Mouse (Mus musculus) liver, embryonic 15.5 days (tissue): ENCODE data around the gene Rapgef3. TPM values are rescaled to one million over a fixed set of nuclear protein-coding genes. Genes with fewer than 3 reads are reported as not detected.
A peak's percentile ranks its signal among the peaks of the same experiment; 100 is the strongest.

ENCODE experiments used
- ATAC-seq: fragments of 200-750 bp; cut with Nextera tagmentation; 2 replicates; pipeline ENCODE4 v1.8.0; 2017; ENCODE audit warnings: moderate number of reproducible peaks, mild to moderate bottlenecking, moderate library complexity; ENCODE audit not compliant: insufficient read depth
- H3K27ac ChIP-seq: fragments of 300-500 bp; sonication (generic); replicated peaks from 2 replicates; pipeline ENCODE4 v1.5.1; 2015; ENCODE audit warnings: mild to moderate bottlenecking, inconsistent platforms
- H3K27me3 ChIP-seq: fragments of 300-500 bp; sonication (generic); 2 replicates; pipeline ENCODE4 v1.6.1; 2015; ENCODE audit warnings: mild to moderate bottlenecking, inconsistent platforms
- H3K36me3 ChIP-seq: fragments of 300-500 bp; sonication (generic); replicated peaks from 2 replicates; pipeline ENCODE4 v1.6.1; 2015; ENCODE audit warnings: moderate library complexity, mild to moderate bottlenecking, inconsistent platforms
- H3K4me1 ChIP-seq: fragments of 300-500 bp; sonication (generic); replicated peaks from 2 replicates; pipeline ENCODE4 v1.6.1; 2015; ENCODE audit warnings: inconsistent platforms
- H3K4me2 ChIP-seq: fragments of 300-500 bp; sonication (generic); 2 replicates; pipeline ENCODE4 v1.6.1; 2015; ENCODE audit warnings: moderate library complexity, mild to moderate bottlenecking, inconsistent platforms
- H3K4me3 ChIP-seq: fragments of 300-500 bp; sonication (generic); replicated peaks from 2 replicates; pipeline ENCODE4 v1.5.1; 2015; ENCODE audit warnings: mild to moderate bottlenecking, inconsistent platforms
- H3K9ac ChIP-seq: fragments of 300-500 bp; sonication (generic); 2 replicates; pipeline ENCODE4 v1.6.1; 2015; ENCODE audit warnings: moderate library complexity, mild to moderate bottlenecking, inconsistent platforms
- H3K9me3 ChIP-seq: fragments of 300-500 bp; sonication (generic); replicated peaks from 2 replicates; pipeline ENCODE4 v1.6.1; 2016; ENCODE audit warnings: inconsistent platforms
- WGBS: fragments of 180-500 bp; shearing (Covaris S2); methylation state at CpG from one replicate; pipeline ENCODE4 v1.1.7; 2015; ENCODE audit warnings: mixed read lengths; ENCODE audit not compliant: insufficient replicate concordance; 5-methylcytosine and 5-hydroxymethylcytosine counted together
- polyA plus RNA-seq: library from polyadenylated mRNA; unstranded; fragments of >200 nt; fragmentation: Nextera tagmentation; extraction: Ambion mirVana; gene quantifications from 2 replicates; pipeline ENCODE4 v1.2.1, GENCODE M21; 2015

The Rapgef3 gene
- polyA plus RNA-seq, 1 experiment from 2014 or later = 2.1 TPM

DNA sequence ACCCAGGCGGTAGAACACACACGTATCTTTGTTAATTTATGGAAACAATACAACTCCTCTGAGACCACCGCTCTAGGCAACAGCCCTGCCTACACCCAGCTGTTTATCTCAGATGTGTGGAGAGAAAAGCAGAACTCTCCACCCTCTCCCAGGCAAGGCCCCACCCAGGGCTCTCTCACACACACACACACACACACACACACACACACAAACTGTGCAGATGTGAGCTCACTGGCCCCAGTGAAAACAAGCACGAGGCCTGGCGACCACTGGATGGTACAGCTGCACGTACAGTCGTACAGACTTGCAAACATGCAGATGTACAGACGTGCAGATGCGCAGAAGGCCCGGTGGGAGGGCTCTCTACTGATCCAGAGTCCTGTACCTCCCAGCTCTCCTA is 22.8 kb downstream of the Rapgef3 start:
- no peaks in the 10 kb centered on the region for H3K27me3 ChIP-seq
- peak; percentile 79 for ATAC-seq
- peak overlapping the region; percentile 61; the same call in 1 of the 2 replicates for H3K27ac ChIP-seq
- no peak overlapping the region for H3K9ac ChIP-seq
- H3K4me3 ChIP-seq = no peak overlapping the region
- no peaks in the 10 kb centered on the region for H3K36me3 ChIP-seq
- WGBS = 20% methylated on average over 10 of the region's 10 CpGs
- no peaks in the 10 kb centered on the region for H3K9me3 ChIP-seq
- H3K4me2 ChIP-seq = peak overlapping the region; percentile 27
- H3K4me1 ChIP-seq = peaks cover 60% of the 10 kb centered on the region

DNA sequence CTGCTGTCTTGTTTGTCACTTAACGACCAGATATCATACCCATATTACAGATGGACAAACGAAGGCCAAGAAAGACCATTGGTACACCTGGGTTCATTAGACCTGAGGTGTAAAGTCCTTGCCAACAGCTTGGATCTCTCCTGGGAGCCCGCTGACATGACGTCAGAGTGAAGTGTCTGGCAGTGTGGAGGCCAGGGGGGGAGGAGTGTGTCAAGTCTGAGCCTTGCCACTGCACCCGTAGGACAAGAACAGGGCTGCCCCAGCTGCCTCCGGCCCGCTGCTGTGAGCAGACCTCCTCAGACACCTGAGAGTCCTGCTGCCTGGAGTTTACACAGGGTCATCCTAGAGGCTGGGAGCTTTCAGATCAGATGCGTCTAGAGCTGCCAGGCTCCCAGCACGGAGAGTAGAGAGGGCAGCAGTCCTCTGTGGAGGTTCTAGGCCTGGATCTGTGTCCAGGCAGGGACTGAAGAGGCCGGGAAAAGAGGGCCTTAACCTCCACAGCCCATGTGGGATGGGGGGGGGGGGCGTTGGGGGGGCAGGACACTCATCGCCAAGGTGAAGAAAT is 23.7 kb downstream of the Rapgef3 start:
- ATAC-seq = no peak
- Histone ChIP-seq H3K4me3 (no peak overlapping the region), H3K4me2 (no peak overlapping the region), H3K4me1 (peaks cover 59% of the 10 kb centered on the region), H3K9me3 (no peaks in the 10 kb centered on the region), H3K9ac (no peak overlapping the region), H3K27me3 (no peaks in the 10 kb centered on the region), H3K27ac (no peak overlapping the region), H3K36me3 (no peaks in the 10 kb centered on the region)
- 67% methylated on average over 12 of the region's 12 CpGs for WGBS

DNA sequence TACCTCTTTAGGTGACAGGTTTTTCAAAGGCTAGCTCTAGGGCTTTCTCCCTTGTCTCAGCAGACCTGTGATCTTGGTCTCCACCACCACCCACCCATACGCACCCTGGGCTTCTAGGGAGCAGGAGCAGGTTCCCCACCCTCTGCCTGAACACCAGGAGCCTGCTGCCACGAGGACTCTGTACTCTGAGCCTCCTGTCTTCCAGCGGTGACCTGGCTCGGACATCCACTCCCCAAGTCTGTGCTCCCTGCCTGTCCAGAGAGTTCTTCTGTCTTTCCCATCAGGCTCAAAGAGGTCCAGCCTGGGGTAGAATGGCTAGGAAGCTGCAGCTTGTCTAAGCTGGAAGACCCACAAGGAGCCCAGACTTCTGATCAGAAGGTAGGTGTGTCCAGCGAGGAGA is 24.6 kb downstream of the Rapgef3 start:
- Histone ChIP-seq H3K4me3 (no peak overlapping the region), H3K4me1 (peaks cover 54% of the 10 kb centered on the region), H3K9ac (no peak overlapping the region), H3K27me3 (no peaks in the 10 kb centered on the region), H3K9me3 (no peaks in the 10 kb centered on the region), H3K4me2 (no peak overlapping the region), H3K36me3 (no peaks in the 10 kb centered on the region), H3K27ac (no peak overlapping the region)
- 73% methylated on average over 5 of the region's 5 CpGs for WGBS
- ATAC-seq = no peak

DNA sequence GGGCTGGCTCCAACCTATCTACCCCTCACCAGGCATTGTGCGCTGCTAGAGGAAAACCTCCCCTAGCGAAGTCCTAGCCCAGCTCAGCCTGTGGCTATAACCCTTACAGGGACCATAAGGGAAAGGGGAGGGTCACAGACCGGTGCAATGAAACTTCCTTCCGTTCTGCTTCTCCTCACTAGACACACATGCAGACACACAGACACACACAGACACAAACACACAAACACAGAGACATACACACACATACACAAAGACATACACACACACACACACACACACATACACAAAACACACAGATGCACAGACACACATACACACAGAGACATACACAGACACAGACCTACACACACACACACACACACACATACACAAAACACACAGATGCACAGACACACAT is 25.2 kb downstream of the Rapgef3 start:
- peaks cover 50% of the 10 kb centered on the region for H3K4me1 ChIP-seq
- no peaks in the 10 kb centered on the region for H3K9me3 ChIP-seq
- no peak overlapping the region for H3K27ac ChIP-seq
- H3K27me3 ChIP-seq = no peaks in the 10 kb centered on the region
- H3K4me3 ChIP-seq = no peak overlapping the region
- no peak overlapping the region for H3K9ac ChIP-seq
- 28% methylated on average over 4 of the region's 4 CpGs for WGBS
- H3K36me3 ChIP-seq = no peaks in the 10 kb centered on the region
- no peak overlapping the region for H3K4me2 ChIP-seq
- no peak for ATAC-seq

DNA sequence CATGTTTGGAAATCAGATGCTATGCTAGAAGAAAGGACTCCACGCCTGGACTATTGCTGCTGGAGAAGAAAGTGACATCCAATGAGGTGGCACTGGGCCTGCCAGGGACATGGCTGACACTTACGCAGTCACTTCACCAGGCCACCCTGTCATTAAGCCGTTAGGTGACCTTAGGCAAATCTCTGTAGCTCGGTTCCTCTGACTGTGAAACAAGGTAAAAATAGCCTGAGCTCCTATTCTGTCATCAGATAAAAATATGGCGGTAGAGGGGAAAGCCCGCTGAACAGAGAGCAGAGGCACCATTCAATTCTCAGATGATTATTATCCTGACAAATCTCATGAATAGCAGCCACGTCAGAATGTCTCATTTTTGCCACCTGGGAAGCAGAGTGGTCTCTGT is 25.7 kb downstream of the Rapgef3 start:
- H3K36me3 ChIP-seq = no peaks in the 10 kb centered on the region
- no peaks in the 10 kb centered on the region for H3K9me3 ChIP-seq
- H3K4me1 ChIP-seq = peaks cover 46% of the 10 kb centered on the region
- no peak for ATAC-seq
- H3K4me2 ChIP-seq = no peak overlapping the region
- WGBS = 30% methylated on average over 7 of the region's 7 CpGs
- no peak overlapping the region for H3K27ac ChIP-seq
- H3K27me3 ChIP-seq = no peaks in the 10 kb centered on the region
- no peak overlapping the region for H3K9ac ChIP-seq
- H3K4me3 ChIP-seq = no peak overlapping the region

DNA sequence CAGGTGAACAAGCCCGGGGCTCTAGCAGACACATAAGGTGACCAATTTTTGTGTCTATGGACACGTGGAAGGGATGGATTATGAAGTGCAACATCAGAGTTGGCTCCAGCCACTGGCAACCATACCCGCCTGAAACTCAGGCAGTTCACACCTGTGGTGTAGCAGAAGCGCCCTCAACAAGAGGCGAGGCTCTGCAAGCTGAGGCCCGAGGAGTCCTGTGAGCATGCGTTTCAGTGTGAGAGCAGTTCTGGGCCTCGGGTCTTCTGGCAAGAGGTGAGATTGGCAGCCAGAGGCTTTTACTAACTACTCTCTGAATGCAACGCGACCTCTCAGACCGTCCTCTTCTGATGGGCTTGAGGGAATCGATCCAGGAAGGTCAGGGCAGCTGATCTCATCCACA is 26.1 kb downstream of the Rapgef3 start:
- WGBS = 72% methylated on average over 12 of the region's 12 CpGs
- no peaks in the 10 kb centered on the region for H3K27me3 ChIP-seq
- H3K27ac ChIP-seq = no peak overlapping the region
- no peak overlapping the region for H3K4me3 ChIP-seq
- H3K36me3 ChIP-seq = no peaks in the 10 kb centered on the region
- H3K9me3 ChIP-seq = no peaks in the 10 kb centered on the region
- H3K9ac ChIP-seq = no peak overlapping the region
- H3K4me2 ChIP-seq = no peak overlapping the region
- peaks cover 42% of the 10 kb centered on the region for H3K4me1 ChIP-seq
- ATAC-seq = no peak

DNA sequence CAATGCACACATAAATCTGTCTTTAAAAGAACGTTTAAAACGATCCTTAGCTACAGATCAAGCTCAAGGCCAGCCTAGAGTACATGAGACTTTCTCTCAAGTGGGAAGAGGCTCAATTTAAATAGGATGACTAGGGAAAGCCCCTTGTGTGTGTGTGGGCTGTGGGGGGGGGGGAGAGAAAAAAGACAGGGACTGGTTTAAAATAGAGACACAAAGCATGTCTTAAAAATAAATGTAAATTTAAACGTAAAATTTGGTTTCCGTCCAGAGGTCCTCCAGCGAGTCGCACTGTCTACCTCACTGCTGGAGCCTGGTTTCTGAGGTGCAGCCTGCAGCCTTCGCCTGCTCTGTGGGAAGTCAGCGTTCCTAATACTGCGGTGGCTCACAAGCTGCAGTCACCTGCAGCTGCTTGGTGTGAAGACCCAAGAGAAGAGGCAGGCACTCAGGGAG is 27.5 kb downstream of the Rapgef3 start:
- no peaks in the 10 kb centered on the region for H3K36me3 ChIP-seq
- WGBS = 81% methylated on average over 9 of the region's 9 CpGs
- no peak overlapping the region for H3K4me3 ChIP-seq
- no peak overlapping the region for H3K27ac ChIP-seq
- peaks cover 28% of the 10 kb centered on the region for H3K4me1 ChIP-seq
- H3K4me2 ChIP-seq = no peak overlapping the region
- H3K9me3 ChIP-seq = no peaks in the 10 kb centered on the region
- no peaks in the 10 kb centered on the region for H3K27me3 ChIP-seq
- no peak for ATAC-seq
- no peak overlapping the region for H3K9ac ChIP-seq

DNA sequence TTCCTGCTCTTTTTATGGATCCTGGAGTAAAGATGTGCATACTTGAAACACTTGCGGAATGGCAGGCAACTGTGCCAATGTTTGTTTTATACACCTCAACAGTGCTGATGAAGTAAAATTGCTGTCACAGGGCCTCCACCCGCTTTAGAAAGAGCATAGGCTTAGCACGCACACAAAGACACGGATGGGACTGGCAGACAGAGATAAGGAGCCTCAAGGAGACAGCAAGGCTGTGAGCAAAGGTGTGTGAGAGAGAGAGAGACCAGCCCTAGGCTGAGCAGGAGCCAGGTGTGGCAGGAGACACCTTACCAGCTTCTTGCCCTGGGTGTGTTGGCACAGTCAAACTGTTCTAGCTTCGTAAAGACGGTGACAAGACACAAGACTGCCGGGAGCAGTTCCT is 28.8 kb downstream of the Rapgef3 start:
- no peaks in the 10 kb centered on the region for H3K36me3 ChIP-seq
- no peak overlapping the region for H3K9ac ChIP-seq
- peak; percentile 87 for ATAC-seq
- no peaks in the 10 kb centered on the region for H3K27me3 ChIP-seq
- no peaks in the 10 kb centered on the region for H3K9me3 ChIP-seq
- 50% methylated on average over 7 of the region's 7 CpGs for WGBS
- H3K4me1 ChIP-seq = peaks cover 16% of the 10 kb centered on the region
- no peak overlapping the region for H3K4me2 ChIP-seq
- H3K27ac ChIP-seq = no peak overlapping the region
- H3K4me3 ChIP-seq = no peak overlapping the region

DNA sequence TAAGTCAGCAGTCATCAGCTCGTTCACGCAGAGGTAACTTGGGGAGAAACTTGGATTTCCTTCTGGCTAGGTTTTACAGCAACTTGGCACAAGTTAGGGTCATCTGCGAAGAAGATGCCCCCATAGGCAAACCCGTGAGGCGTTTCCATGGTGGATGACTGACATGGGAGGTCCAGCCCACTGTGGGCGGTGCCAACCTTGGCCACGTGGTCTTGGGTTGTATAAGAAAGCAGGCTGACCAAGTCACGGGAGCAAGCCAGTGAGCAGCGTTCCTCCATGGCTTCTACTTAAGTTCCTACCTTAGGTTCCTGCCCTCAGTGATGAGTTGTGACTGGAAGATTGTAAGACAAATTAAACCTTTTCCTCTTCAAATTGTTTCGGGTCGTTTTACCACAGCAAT is 35.8 kb downstream of the Rapgef3 start:
- Histone ChIP-seq H3K27me3 (peaks cover 10% of the 10 kb centered on the region; the same call in 1 of the 2 replicates), H3K4me3 (no peak overlapping the region), H3K9me3 (no peaks in the 10 kb centered on the region), H3K4me1 (no peaks in the 10 kb centered on the region), H3K4me2 (no peak overlapping the region), H3K27ac (no peak overlapping the region), H3K9ac (no peak overlapping the region), H3K36me3 (no peaks in the 10 kb centered on the region)
- no peak for ATAC-seq
- WGBS = 77% methylated on average over 11 of the region's 11 CpGs

DNA sequence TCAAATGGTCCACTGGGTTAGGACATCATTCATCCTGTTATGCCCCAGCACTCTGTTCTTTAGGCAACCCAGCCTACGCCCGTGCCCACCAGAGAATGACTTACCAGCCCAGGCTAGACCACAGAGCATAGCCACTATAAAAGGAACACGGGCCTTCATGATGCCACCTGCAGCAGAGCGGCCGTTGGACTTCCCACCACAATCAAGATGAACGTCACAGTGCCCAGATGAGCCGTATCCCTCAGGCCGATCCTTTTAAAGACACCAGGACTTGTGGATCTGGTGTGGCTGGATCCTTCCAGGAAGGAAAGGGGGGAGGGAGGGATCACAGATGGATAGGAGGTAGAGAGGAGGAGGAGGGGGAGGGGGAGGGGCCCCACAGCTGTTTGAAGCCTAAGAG is 36.7 kb downstream of the Rapgef3 start, which contains the start of gene Endou:
Gene Endou, minus strand, starts transcription at position 229 of the 400 bp plus-strand sequence.
- WGBS = 71% methylated on average over 8 of the region's 8 CpGs
- no peak for ATAC-seq

DNA sequence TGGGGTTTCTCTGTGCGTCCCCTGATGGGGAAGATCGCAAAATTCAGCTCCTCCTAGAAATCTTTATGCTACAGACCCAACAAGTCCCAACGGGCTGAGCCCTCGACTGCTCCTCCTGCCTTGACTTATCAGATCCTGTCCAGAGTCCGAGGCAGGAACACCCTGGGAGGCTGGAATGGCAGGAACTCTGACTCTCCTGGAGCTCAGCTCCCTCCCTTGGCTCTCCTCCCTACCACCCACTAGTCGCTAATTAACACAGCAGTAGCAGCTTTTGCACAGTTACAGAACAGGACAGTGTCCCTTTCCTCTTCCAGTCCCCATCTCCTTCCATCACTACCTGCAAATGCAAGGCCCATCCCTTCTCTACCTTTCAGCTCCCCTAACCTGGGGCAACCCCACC is 37.4 kb downstream of the Rapgef3 start:
- H3K4me1 ChIP-seq = no peaks in the 10 kb centered on the region
- H3K9ac ChIP-seq = no peak overlapping the region
- H3K4me3 ChIP-seq = no peak overlapping the region
- H3K27me3 ChIP-seq = peaks cover 10% of the 10 kb centered on the region; the same call in 1 of the 2 replicates
- no peak overlapping the region for H3K27ac ChIP-seq
- H3K4me2 ChIP-seq = no peak overlapping the region
- no peaks in the 10 kb centered on the region for H3K9me3 ChIP-seq
- H3K36me3 ChIP-seq = no peaks in the 10 kb centered on the region
- 42% methylated on average over 6 of the region's 6 CpGs for WGBS
- no peak for ATAC-seq

More for the DNA sequence above, 36.7 kb downstream of the Rapgef3 start, which contains the start of gene Endou:
- Histone ChIP-seq H3K36me3 (no peaks in the 10 kb centered on the region), H3K27ac (no peak within 1 kb of the TSS), H3K9me3 (no peaks in the 10 kb centered on the region), H3K27me3 (peaks cover 10% of the 10 kb centered on the region; the same call in 1 of the 2 replicates), H3K9ac (no peak within 1 kb of the TSS), H3K4me1 (no peaks in the 10 kb centered on the region), H3K4me2 (no peak within 1 kb of the TSS), H3K4me3 (no peak within 1 kb of the TSS)

DNA sequence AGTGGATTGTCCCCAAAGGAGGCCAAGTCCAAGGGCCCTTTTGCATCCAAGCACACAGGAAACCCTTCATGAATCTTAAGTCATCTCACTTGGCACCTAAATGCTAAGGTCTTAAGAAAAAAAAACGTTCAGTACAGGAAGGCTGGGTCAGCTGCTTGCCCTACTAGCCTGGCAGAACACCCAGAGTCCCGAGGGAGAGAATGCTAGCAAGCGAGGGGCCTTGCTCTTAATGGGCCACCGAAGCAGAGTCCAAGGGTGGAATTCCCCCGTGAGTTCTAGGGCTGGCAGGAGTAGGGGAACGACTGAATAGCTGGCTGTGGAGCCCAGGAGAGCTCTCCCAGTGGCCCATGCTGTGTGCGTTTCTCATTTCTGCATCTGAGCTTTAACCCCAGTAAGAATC is 39.0 kb downstream of the Rapgef3 start:
- H3K4me2 ChIP-seq = no peak overlapping the region

More for the DNA sequence above, 39.0 kb downstream of the Rapgef3 start:
- Histone ChIP-seq H3K27me3 (peaks cover 10% of the 10 kb centered on the region; the same call in 1 of the 2 replicates), H3K27ac (no peak overlapping the region), H3K9ac (no peak overlapping the region), H3K36me3 (no peaks in the 10 kb centered on the region), H3K9me3 (no peaks in the 10 kb centered on the region), H3K4me3 (no peak overlapping the region), H3K4me1 (no peaks in the 10 kb centered on the region)
- no peak for ATAC-seq
- WGBS = 51% methylated on average over 7 of the region's 7 CpGs
